In the genomic region with DNA sequence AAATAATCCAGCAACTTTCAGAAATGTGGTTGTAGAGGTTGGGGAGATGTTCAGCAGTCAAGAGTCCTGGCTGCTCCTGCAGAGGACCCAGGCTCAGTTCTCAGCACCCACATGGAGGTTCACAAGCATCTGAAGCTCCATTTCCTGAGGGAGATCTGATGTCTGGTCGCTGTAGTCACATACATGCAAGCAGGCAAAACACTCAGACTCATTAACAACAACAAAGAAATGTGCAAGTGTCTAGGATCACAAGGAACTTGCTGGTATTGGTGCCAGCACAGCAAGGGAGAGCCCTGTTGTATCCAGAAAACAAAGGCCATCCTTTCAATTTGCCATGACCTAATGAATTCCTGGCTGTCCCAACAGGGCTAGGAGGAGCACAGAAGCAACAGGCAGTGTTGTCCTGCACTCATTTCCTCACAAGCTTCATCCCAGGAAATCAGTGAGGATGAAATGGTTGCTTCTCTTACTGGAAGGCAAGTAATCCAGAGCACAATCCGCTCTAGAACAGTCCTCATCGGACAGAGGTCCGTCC, we compare ENCODE assay signal across 13 mouse cellular contexts. TPM values are rescaled to one million over a fixed set of nuclear protein-coding genes. Genes with fewer than 3 reads are reported as not detected.
DNase-seq lines count a peak whose midpoint lies in the region; ATAC-seq and TF ChIP-seq lines count a peak whose summit lies in the region.
"Had no signal": no experiment of that assay in that cellular context is flagged by ENCODE, and none has a peak within 500 bp of the region (broad histone marks: within the 10 kb centered on the region; RNA-seq: fewer than 3 reads in every experiment).

No protein-coding gene starts in this region.

- DNase-seq in heart, adult 11 months, result no peak
- no peak for DNase-seq in liver, postnatal 0 days
- DNase-seq in liver, embryonic 11.5 days (ENCODE audit: low spot score), result no peak
- peak; percentile 68 for DNase-seq in ZHBTc4 (ENCODE audit: low read depth, low spot score)
- DNase-seq in spleen, postnatal 14 days (ENCODE audit: low spot score in 2 of 2), result no peak
- no peak for DNase-seq in right cerebral cortex, postnatal 4 days
- DNase-seq: adrenal gland, postnatal 14 days; cerebellum, adult 11-12 months; kidney, postnatal 14 days; lung, postnatal 36 days; right cerebral cortex, postnatal 14 days had no signal

- H3K27ac ChIP-seq in heart, embryonic 15.5 days, result peak overlapping the region; percentile 68
- H3K27ac ChIP-seq in liver, postnatal 0 days (ENCODE audit: low read depth), result peak overlapping the region; percentile 44; the same call in 1 of the 2 replicates
- no peak overlapping the region; the same call in 1 of the 2 replicates for H3K27ac ChIP-seq in liver, embryonic 11.5 days (ENCODE audit: low read depth, low read length)
- H3K27ac ChIP-seq in midbrain, embryonic 16.5 days (ENCODE audit: low read length), result no peak overlapping the region

- peak overlapping the region; percentile 57 for H3K4me2 ChIP-seq in heart, embryonic 15.5 days
- no peak overlapping the region for H3K4me2 ChIP-seq in liver, postnatal 0 days (ENCODE audit: low read depth, low read length)
- H3K4me2 ChIP-seq in liver, embryonic 11.5 days, result no peak overlapping the region
- H3K4me2 ChIP-seq in midbrain, embryonic 16.5 days (ENCODE audit: low read length), result peak overlapping the region; percentile 72; the same call in 1 of the 2 replicates

- no peaks in the 10 kb centered on the region for H3K36me3 ChIP-seq in heart, embryonic 15.5 days
- no peaks in the 10 kb centered on the region for H3K36me3 ChIP-seq in liver, postnatal 0 days (replicated peaks; ENCODE audit: insufficient read depth, low read length)
- no peaks in the 10 kb centered on the region for H3K36me3 ChIP-seq in liver, embryonic 11.5 days (ENCODE audit: control insufficient read depth, insufficient read depth, low read length)
- 0 out of 2 replicates have a peak, but pooled peaks cover 4% of the 10 kb centered on the region for H3K36me3 ChIP-seq in midbrain, embryonic 16.5 days (ENCODE audit: control insufficient read depth, insufficient read depth, low read length)

- peak overlapping the region; percentile 33 for H3K4me3 ChIP-seq in heart, embryonic 15.5 days
- no peak overlapping the region for H3K4me3 ChIP-seq in liver, postnatal 0 days (ENCODE audit: low read depth, low read length)
- H3K4me3 ChIP-seq in liver, embryonic 11.5 days (ENCODE audit: low read depth, low read length), result no peak overlapping the region
- H3K4me3 ChIP-seq in midbrain, embryonic 16.5 days (ENCODE audit: low read depth, low read length), result no peak overlapping the region

- H3K9ac ChIP-seq in heart, embryonic 15.5 days, result peak overlapping the region; percentile 34; the same call in 1 of the 2 replicates
- H3K9ac ChIP-seq in liver, postnatal 0 days (replicated peaks), result no peak overlapping the region
- no peak overlapping the region for H3K9ac ChIP-seq in liver, embryonic 11.5 days (ENCODE audit: low read depth, low read length)
- H3K9ac ChIP-seq in midbrain, embryonic 16.5 days (ENCODE audit: low read depth, low read length), result no peak overlapping the region

- ATAC-seq in heart, embryonic 15.5 days (replicated peaks; ENCODE audit: insufficient number of reproducible peaks, insufficient read depth, low FRiP score, low read depth), result no peak; the same call in 1 of the 2 replicates
- no peak for ATAC-seq in liver, postnatal 0 days
- ATAC-seq in liver, embryonic 11.5 days (replicated peaks; ENCODE audit: low FRiP score), result no peak
- ATAC-seq in midbrain, embryonic 16.5 days, result no peak

- TF ChIP-seq EP300 in liver, postnatal 0 days (IDR thresholded peaks at IDR 0.05; ENCODE audit: low read depth), result no peak

- no peaks in the 10 kb centered on the region for H3K9me3 ChIP-seq in heart, embryonic 15.5 days (replicated peaks)
- H3K9me3 ChIP-seq in liver, postnatal 0 days (ENCODE audit: low read length), result no peaks in the 10 kb centered on the region
- no peaks in the 10 kb centered on the region for H3K9me3 ChIP-seq in liver, embryonic 11.5 days (ENCODE audit: control insufficient read depth, low read length)
- no peaks in the 10 kb centered on the region for H3K9me3 ChIP-seq in midbrain, embryonic 16.5 days (replicated peaks; ENCODE audit: control insufficient read depth, low read length, poor library complexity, severe bottlenecking)

- no peaks in the 10 kb centered on the region for H3K27me3 ChIP-seq in heart, embryonic 15.5 days
- no peaks in the 10 kb centered on the region for H3K27me3 ChIP-seq in liver, postnatal 0 days (ENCODE audit: insufficient read depth, low read length)
- H3K27me3 ChIP-seq in liver, embryonic 11.5 days (replicated peaks; ENCODE audit: control insufficient read depth, insufficient read depth, low read length), result no peaks in the 10 kb centered on the region
- H3K27me3 ChIP-seq in midbrain, embryonic 16.5 days (ENCODE audit: control insufficient read depth, insufficient read depth, low read depth, low read length), result no peaks in the 10 kb centered on the region

- TF ChIP-seq CTCF in liver, postnatal 0 days (IDR thresholded peaks at IDR 0.05; ENCODE audit: low read depth), result no peak

- peaks cover 32% of the 10 kb centered on the region for H3K4me1 ChIP-seq in heart, embryonic 15.5 days (replicated peaks)
- peaks cover 17% of the 10 kb centered on the region for H3K4me1 ChIP-seq in liver, postnatal 0 days (ENCODE audit: insufficient read depth)
- peaks cover 32% of the 10 kb centered on the region for H3K4me1 ChIP-seq in liver, embryonic 11.5 days (replicated peaks; ENCODE audit: control insufficient read depth, insufficient read depth, low read length)
- peaks cover 31% of the 10 kb centered on the region for H3K4me1 ChIP-seq in midbrain, embryonic 16.5 days (ENCODE audit: control insufficient read depth, insufficient read depth, low read length)

- WGBS in heart, embryonic 15.5 days, result 68% methylated on average over 4 of the region's 4 CpGs
- WGBS in liver, postnatal 0 days (ENCODE audit: insufficient replicate concordance), result 93% methylated on average over 4 of the region's 4 CpGs
- WGBS in liver, embryonic 11.5 days, result 89% methylated on average over 4 of the region's 4 CpGs
- 87% methylated on average over 4 of the region's 4 CpGs for WGBS in midbrain, embryonic 16.5 days

RNA-seq across cellular contexts. Expression of a gene that starts 46.7 kb away (rescaled TPM):
- polyA plus RNA-seq in heart, embryonic 15.5 days (2015; fragmentation: Nextera tagmentation; extraction: Ambion mirVana), result 46.8 and 52.7 TPM in 2 replicates
- polyA plus RNA-seq in liver, postnatal 0 days (2015; fragmentation: Nextera tagmentation; extraction: Ambion mirVana), result 14.1 and 15.4 TPM in 2 replicates
- polyA plus RNA-seq in liver, embryonic 11.5 days (2014; fragmentation: Nextera tagmentation; extraction: Ambion mirVana), result 38.6 and 40.2 TPM in 2 replicates
- 218 and 228 TPM in 2 replicates for polyA plus RNA-seq in midbrain, embryonic 16.5 days (2015; fragmentation: Nextera tagmentation; extraction: Ambion mirVana)

Comparison
In these comparisons a context has a peak if more than half of its experiments do, and no peak if none do; other contexts are left out.
1. H3K27ac ChIP-seq: peak in heart, embryonic 15.5 days (single experiment) and liver, postnatal 0 days (single experiment); none in liver, embryonic 11.5 days (single experiment) and midbrain, embryonic 16.5 days (single experiment).
2. H3K4me2 ChIP-seq: peak in heart, embryonic 15.5 days (single experiment) and midbrain, embryonic 16.5 days (single experiment); none in liver, postnatal 0 days (single experiment) and liver, embryonic 11.5 days (single experiment).